Mouse (Mus musculus) gastrocnemius, adult 2 months (tissue): ENCODE results near the gene Ripor1. TPM values are rescaled to one million over a fixed set of nuclear protein-coding genes. Genes with fewer than 3 reads are reported as not detected.
"Not testable (repeated sequence)": the region's sequence is repeated elsewhere in the genome, so short reads cannot be mapped to it uniquely, and the experiment has no call there.

ENCODE experiments used
- DNase-seq: peaks from one replicate; pipeline ENCODE4 v3.0.0; 2022
- H3K27ac ChIP-seq: fragments of 200-600 bp; 2 replicates; pipeline ENCODE4 v1.8.1; 2022; ENCODE audit warnings: mild to moderate bottlenecking
- H3K4me3 ChIP-seq: fragments of 200-600 bp; 2 replicates; pipeline ENCODE4 v1.8.1; 2022; ENCODE audit warnings: mild to moderate bottlenecking, moderate library complexity
- CTCF ChIP-seq: fragments of 200-600 bp; IDR thresholded peaks from 2 replicates; pipeline ENCODE4 v1.8.1; 2022; ENCODE audit warnings: antibody characterized with exemption, mild to moderate bottlenecking, moderate library complexity
- intact Hi-C: fragments of 180-260 bp; cut with DNase I; formaldehyde crosslinking; loops from one replicate; pipeline ENCODE4 v1.15.1; 2025
- long read RNA-seq, 2 experiments: library from polyadenylated mRNA; stranded (forward); transcript quantifications; one replicate each; pipeline ENCODE4 v2.0.0; 2021
- total RNA-seq, 2 experiments: library from RNA; stranded (reverse); gene quantifications; 2 replicates each; pipeline ENCODE4 v1.2.3; 2021

Ripor1 gene
- 10 to 100 TPM; 15.7 to 20.6 TPM for total RNA-seq
- long read RNA-seq, experiment 1, full-length matches to known transcripts: 7 of 13 reads
- long read RNA-seq, experiment 1, partial matches to known transcripts: 3 of 13 reads
- long read RNA-seq, experiment 1, other reads (novel, unspliced or antisense): 3 of 13 reads
- long read RNA-seq, experiment 2, full-length matches to known transcripts: 2 of 14 reads
- long read RNA-seq, experiment 2, partial matches to known transcripts: 7 of 14 reads
- long read RNA-seq, experiment 2, other reads (novel, unspliced or antisense): 5 of 14 reads

- intact Hi-C loops: no loop called here
- peak; percentile 89 for DNase-seq
- TF ChIP-seq CTCF: peak; percentile 62
- Histone ChIP-seq H3K27ac (peak within 1 kb of the TSS; percentile 98), H3K4me3 (peak within 1 kb of the TSS; percentile 78)
These were observed at the start of gene Ripor1 for GRCm38 (mm10) chr8:105604804-105605381. Gene Ripor1 (plus strand): TSS chr8:105605255.

DNA sequence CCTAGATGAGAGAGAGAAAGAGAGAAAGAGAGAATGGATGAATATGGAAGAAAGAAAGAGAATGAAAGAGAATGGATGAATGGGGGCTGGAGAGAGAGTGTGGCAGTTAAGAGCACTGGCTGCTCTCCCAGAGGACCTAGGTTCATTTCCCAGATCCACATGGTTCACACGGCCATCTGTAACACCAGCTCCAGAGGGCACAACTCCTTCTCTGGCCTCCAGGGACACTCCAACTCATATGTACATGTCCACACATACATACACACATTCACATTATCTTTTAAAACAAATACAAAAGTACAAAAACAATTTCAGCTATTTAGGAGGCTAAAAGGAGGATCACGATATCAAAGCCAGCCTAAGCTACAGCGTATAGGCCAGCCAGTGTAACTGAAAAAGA is 42.2 kb upstream of the Ripor1 start:
- no peak for TF ChIP-seq CTCF
- Histone ChIP-seq H3K4me3 (0 out of 2 replicates have a peak overlapping the region, but pooled peaks have one; percentile 5), H3K27ac (peak overlapping the region; percentile 41; the same call in 1 of the 2 replicates)
- intact Hi-C loops: no loop called here
- no peak for DNase-seq

GRCm38 (mm10) chr8:105563871-105564270 is 41.2 kb upstream of the Ripor1 start:
- intact Hi-C loops: no loop called here
- no peak for TF ChIP-seq CTCF
- Histone ChIP-seq H3K27ac (peak overlapping the region; percentile 41; the same call in 1 of the 2 replicates), H3K4me3 (no peak overlapping the region; the same call in 1 of the 2 replicates)
- DNase-seq: peak; percentile 20

DNA sequence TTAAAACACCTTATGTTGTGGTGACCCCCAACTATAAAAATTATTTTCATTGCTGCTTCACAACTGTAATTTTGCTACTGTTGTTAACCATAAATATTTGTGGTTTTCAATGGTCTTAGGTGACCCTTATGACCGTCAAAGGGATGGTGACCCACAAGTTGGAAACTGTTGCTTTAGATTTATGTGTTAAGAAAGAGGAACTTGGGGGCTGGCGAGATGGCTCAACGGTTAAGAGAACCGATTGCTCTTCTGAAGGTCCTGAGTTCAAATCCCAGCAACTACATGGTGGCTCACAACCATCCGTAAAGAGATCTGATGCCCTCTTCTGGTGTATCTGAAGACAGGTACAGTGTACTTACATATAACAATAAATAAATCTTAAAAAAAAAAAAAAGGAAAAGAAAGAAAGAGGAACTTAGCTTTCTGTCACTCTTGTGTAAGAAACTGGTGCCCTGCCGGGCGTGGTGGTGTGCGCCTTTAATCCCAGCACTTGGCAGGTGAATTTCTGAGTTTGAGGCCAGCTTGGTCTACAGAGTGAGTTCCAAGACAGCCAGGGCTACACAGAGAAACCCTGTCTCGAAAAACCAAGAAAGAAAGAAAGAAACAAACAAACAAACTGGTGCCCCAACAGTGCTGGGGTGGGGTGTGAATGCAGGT is 40.4 kb upstream of the Ripor1 start:
- peak overlapping the region; percentile 97 for H3K27ac ChIP-seq
- DNase-seq: peak; percentile 18
- intact Hi-C loops: not testable (repeated sequence)
- peak overlapping the region; percentile 77 for H3K4me3 ChIP-seq

DNA sequence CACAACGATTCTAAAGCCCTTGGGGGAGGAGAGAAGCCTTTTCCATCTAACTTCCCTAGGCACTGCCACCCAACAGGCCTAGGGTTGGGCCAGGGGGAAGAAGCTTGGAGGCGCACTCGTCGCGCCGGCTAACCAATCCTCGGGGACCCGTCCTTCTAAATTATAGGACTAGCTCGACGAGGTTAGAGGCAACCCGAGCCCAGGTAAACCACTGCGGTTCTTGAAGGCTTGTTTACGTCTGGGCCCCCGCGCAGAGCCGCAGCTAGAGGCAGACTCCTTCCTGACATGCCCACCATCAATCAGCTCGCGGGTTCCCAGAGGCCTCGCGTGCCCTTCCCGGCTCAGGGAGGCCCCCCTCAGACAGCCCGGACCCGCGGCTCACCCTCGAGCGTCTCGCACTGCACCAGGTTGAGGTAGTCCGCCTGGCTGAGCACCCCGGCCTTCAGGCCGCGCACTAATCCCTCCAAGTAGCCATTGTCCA is 39.6 kb upstream of the Ripor1 start:
- peak; percentile 18; the same call in 1 of the 2 replicates for TF ChIP-seq CTCF
- H3K4me3 ChIP-seq: peak overlapping the region; percentile 77
- peak overlapping the region; percentile 97 for H3K27ac ChIP-seq
- DNase-seq: no peak
- intact Hi-C loops: no loop called here

DNA sequence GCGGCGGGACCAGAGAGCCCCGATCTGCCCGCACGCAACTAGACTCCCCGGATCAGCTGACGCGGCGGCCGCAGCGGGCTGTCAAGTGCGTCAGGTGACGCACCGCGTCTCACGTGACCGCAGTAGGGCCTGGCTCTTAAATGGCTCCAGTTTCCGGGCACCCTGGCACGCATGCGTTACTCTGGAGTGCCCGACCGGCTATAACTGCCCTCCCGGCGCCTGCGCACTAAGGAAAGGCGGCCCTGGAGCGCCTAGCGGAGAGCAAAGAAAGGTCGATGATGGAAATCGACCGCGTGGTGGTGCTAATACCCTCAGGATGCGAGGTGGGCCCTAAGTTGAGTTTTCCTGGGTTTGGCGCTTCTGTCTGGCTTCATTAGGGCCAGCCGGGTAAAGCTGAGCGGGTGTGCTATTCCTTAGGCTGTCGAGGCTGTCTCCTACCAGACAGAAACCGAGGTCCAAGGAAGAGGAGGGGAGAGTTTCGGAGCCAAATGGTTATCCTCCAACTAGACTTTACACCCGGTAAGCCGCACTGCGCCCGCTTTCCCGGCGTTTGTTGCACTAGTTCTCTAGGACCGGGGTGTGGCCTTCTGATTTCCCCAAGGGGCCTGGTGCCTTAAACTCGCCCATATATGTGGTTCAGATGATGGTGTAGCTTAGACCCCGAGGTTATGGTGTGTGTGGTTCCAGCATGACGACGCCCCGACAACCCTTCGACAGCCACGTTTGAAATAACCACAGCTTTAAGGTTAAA is 38.9 kb upstream of the Ripor1 start, which contains the start of gene Atp6v0d1:
Gene Atp6v0d1, minus strand, starts transcription at position 96 of the 751 bp plus-strand sequence.
- H3K27ac ChIP-seq: peak within 1 kb of the TSS; percentile 97
- peak; percentile 100 for DNase-seq
- intact Hi-C loops: loop anchor here (2.0 kb wide), 2 partner anchors 31 to 119 kb away; no protein-coding TSS in a partner anchor
- TF ChIP-seq CTCF: peak; percentile 90
- H3K4me3 ChIP-seq: peak within 1 kb of the TSS; percentile 77

- DNase-seq: peak; percentile 42
- intact Hi-C loops: loop anchor here (2.0 kb wide), 2 partner anchors 30 to 118 kb away; no protein-coding TSS in a partner anchor
- no peak for TF ChIP-seq CTCF
- H3K27ac ChIP-seq: peak overlapping the region; percentile 97
- H3K4me3 ChIP-seq: peak overlapping the region; percentile 77
These were observed 38.1 kb upstream of the Ripor1 start for GRCm38 (mm10) chr8:105566703-105567595.

DNA sequence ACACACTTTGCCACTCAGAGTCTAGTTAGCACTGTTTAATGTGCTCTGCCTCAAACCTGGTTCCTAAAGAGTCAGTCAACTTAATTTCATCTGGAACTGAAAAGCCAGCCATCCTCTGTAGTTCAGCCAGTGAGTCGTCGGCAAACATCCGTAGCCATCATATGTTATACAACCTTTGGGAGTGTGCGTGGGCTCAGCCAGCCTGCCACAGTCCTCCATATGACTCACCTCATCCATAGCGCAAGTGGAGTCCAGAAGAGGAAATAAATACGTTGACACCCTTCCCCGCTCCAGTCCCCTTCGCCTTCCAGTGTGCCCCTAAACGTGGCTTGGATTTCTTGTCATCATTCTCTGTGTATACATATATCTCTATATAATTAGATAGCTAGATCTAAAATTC is 33.2 kb upstream of the Ripor1 start:
- no peak for DNase-seq
- Histone ChIP-seq H3K4me3 (no peak overlapping the region), H3K27ac (no peak overlapping the region)
- no peak for TF ChIP-seq CTCF
- intact Hi-C loops: no loop called here

DNA sequence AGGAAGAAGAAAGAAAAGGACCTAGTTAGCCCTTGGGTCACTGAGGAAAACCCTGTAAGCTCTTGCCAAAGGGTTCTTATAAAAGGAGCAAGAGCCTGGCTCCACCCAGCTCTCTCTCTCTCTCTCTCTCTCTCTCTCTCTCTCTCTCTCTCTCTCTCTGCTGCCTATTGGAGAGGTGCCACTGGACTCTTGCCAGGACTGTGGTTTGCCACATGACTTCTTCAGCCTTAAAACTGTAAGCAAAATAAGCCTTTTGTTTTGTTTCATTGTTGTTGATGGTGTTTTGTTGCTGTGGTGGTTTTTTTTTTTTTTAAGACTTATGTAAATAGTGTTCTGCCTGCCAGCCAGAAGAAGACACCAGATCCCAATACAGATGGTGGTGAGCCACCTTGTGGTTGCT is 31.6 kb upstream of the Ripor1 start:
- intact Hi-C loops: no loop called here
- no peak for TF ChIP-seq CTCF
- Histone ChIP-seq H3K27ac (no peak overlapping the region), H3K4me3 (no peak overlapping the region)
- DNase-seq: peak; percentile 57

- Histone ChIP-seq H3K27ac (no peak overlapping the region), H3K4me3 (no peak overlapping the region)
- intact Hi-C loops: no loop called here
- DNase-seq: no peak
- TF ChIP-seq CTCF: no peak
These were observed 30.3 kb upstream of the Ripor1 start for GRCm38 (mm10) chr8:105574741-105575140.

GRCm38 (mm10) chr8:105575538-105575937 is 29.5 kb upstream of the Ripor1 start:
- DNase-seq: no peak
- no peak for TF ChIP-seq CTCF
- intact Hi-C loops: no loop called here
- Histone ChIP-seq H3K27ac (no peak overlapping the region), H3K4me3 (no peak overlapping the region)
